Mouse (Mus musculus) kidney, postnatal 10 days (tissue): Measurements from ENCODE around the gene Ece1.

Source experiments
- DNase-seq: peaks from one replicate; pipeline ENCODE4 v3.0.0; 2021; ENCODE audit warnings: mixed read lengths

The Ece1 gene

DNA sequence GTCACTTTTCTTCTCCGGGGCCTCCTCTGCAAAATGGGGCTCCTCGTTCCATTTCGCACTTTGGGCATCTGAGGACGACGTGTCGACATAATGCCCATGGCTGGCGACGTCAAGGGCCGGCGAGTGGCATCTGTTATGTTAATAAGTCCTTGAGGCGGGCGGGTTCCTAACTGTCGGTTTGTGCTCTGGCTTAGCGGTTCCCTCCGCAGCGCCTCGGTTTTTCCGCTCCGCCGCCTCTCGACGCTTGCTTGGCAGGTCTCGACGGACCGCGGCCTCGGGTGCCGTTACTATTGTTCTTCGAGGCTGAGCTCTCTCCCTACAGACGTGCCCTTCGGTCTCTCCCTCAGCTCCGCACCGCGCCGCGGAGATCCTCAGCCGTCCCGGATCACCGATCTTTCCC is 130.9 kb downstream of the Ece1 start, which contains the start of gene Eif4g3:
TSS of gene Eif4g3 (plus strand) at position 133 of the 400 bp plus-strand sequence.
- DNase-seq, result no peak

DNA sequence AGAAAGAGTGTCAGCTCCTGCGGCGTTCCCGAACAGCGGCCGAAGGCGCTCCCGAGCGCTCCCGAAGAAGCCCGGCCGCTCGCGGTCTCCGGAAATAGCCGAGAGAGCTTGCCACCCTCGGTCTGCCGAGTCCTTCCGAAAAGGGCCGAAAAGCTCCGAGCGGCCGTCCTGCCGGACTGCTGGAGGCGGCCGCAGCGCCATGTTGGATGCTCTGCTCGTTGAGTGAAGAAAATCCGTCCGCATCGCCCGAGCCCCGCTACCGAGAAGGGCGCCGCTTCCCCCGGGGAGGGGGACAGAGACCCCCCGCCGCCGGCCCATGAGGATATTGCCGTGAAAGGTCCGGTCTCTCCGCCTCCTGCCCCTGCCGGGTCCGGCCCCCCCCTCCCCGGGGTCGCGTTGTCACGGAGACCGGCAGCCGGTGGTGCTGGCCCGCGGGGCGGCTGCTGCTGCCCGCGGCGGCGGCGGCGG is 131.3 kb downstream of the Ece1 start:
- DNase-seq, result peak; percentile 100

DNA sequence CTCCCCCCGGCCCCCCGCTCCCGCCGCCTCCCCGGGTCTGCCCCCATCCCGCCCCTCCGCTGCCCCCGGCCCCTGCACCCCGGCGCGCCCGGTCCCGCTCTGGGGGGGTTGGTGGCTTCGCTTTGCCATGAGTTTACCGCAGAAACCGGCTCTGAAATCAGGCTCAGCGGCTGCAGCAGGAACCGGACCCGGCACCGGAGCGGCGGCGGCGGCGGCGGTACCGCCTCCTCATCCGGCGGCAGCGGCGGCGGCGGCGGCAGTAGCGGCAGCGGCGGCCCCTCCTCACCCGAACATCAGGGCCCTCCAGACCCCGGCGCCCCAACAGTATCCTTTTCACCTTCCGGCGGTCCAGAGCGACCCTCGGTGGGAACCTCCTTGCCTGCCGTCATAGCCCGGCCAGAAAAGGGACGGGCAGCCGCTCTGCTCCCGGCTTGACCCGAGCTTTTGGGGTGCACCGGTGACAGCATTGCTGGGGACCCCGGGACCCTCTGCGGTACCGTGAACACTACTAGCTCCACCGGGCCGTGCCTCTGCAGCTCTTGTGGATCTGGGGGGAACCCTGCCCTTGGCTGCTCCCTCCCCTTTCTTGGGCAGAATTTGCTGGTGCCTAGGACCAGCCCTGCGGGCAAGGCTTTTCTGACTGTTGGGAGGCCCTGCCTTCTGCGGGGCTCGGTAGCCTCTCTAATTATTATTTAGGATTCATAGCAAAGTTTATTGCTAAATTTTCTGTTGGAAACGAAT is 132.0 kb downstream of the Ece1 start:
- DNase-seq, result peak; percentile 72

- DNase-seq, result no peak
Observed at GRCm38 (mm10) chr4:137994562-137995336, 132.7 kb downstream of the Ece1 start.

GRCm38 (mm10) chr4:137995399-137995798 is 133.4 kb downstream of the Ece1 start:
- peak; percentile 51 for DNase-seq

DNA sequence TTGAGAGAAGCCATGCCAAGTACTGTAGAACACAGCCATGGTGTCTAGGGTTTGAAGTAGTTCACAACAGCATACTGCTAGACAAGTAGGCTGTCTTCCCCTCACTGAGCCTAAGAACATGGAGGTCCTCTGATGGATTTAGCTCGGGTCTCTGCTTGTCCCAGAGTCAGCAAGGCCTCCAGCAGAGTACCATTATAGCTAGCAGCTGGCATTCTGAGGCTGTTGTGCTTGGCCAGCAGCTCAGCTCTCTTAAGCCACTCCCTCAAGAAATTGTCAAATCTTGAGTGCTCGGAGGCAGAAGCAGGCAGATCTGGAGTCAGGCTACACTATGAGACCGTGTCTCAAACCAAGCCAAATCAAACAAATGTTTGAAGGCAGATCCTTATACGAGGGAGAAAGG is 136.2 kb downstream of the Ece1 start:
- no peak for DNase-seq

DNA sequence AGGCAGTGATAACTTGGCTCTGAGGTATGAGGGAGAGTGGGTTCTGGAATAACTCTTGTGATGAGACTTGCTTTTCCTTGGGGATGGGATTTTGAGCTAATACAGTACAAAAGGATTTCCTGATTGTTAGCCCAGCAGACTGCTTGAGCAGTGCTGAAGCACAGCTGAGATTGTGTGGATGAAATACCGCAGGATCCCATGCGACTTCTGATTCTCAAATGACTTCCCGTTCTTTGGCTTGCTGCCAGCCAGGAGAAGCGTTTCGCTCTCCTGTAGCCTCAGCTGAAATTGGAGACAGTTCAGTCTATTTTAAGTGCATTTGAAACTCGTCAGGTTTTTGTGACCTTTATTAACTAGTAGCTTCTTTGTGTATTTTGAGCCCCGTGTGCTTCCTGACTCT is 138.6 kb downstream of the Ece1 start:
- DNase-seq, result peak; percentile 75

GRCm38 (mm10) chr4:138003909-138004610 is 142.0 kb downstream of the Ece1 start:
- peak; percentile 52 for DNase-seq

DNA sequence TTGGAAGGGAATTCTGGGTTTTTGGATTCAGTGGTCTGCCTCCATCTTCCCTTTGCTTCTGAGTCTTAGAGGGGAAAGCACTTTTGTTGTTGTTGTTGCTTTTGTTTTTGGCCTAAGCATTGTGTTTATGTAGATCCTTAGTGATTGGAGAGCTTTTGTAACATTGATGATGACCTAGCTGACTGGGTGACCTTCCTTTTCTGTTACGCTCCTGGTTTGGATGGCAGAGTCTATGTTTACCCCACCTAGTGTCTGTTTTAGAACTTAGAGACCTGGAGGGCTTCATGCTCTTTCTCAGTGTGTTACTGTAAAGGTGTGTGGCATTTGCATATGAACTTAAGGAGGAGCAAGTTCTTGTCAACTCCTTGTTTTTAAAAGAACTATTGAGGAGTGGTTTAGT is 143.7 kb downstream of the Ece1 start:
- DNase-seq, result no peak

DNA sequence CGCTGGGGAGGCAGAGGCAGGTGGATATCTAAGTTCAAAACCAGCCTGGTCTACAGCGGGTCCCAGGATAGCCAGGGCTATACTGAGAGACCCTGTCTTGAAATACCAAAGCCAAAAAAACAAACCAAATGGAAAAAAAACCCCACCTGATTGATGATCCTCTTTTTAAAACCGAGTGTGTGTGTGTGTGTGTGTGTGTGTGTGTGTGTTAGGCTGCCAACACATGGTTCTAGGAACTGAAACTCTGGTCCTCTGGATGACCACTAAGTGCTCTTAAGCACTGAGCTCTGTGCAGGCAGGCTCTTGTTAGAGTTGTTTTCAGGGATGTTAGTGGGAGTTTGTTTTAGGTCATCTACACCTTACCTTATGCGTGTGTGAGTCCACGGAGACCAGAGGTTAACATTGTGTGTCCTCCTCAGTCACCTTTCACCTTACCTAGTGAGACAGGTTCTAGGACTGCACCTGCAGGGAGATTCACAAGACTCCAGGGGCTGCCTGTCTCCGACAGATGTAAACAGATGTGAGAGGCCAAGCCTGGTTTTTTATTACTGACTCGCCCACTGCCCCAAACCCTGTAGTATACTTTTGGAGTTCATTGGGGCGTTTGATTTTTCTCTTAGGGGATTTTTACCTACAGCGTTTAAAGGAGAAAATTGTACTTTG is 145.0 kb downstream of the Ece1 start:
- DNase-seq, result no peak

GRCm38 (mm10) chr4:138008646-138009045 is 146.6 kb downstream of the Ece1 start:
- peak; percentile 56 for DNase-seq

DNA sequence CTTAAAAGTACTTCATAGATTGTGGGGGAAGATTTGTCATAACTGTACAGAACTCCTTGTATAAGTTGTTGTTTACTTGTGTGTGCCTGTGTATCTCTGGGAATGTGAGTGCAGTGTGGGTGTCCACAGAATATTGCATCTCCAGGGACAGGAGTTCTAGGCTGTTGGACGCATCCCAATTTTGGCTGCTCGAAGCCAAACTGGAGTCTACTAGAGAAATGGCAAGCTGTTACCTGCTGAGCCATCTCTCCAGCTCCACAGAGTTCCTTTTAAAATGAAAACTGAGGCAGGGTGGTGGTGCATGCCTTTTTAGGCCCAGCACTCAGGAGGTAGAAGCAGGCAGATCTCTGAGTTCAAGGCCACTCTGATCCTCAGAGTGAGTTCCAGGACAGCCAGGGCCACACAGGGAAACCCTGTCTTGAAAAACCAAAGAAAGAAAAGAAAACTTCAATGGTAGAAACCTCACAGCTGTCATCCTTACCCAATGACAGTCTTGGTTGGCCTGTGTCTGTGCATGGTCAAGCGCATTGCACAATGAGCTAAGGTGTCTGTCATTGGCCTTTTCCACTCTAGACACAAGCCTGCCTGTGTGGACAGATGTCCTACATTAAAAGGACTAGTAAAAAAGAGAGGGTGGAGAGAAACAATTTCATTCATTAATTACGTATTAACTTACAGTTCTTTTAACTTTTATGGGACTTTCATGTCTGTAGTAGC is 147.9 kb downstream of the Ece1 start:
- no peak for DNase-seq

GRCm38 (mm10) chr4:138013723-138014479 is 151.9 kb downstream of the Ece1 start:
- DNase-seq, result no peak
